Mouse (Mus musculus) heart, postnatal 0 days (tissue): ENCODE data around the gene Lpin1.

Experiments used
- CTCF ChIP-seq: IDR thresholded peaks from 2 replicates; pipeline ENCODE4 v1.5.1; 2016; ENCODE audit warnings: antibody characterized with exemption, control low read depth, low read depth
- EP300 ChIP-seq: IDR thresholded peaks from 2 replicates; pipeline ENCODE4 v1.6.1; 2016; ENCODE audit warnings: antibody characterized with exemption, low read depth

DNA sequence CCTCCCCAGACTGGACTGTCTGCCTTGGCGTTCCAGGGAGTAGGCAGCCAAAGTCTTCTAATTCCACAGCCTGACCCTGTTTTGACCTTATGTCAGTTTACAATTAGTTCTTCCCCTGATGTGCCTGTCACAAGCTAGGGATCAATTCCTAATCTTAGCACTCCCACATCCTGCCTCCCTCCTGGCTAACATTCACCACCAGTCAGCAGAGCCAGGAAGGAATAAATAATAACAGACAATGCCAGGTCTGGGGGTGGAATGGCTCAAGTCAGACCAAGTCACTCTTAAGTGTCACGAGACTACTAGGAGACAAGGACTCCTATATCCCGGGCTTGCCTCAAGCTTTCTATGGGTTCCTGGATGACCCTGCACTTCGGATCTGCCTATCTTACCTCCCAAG is 20.8 kb downstream of the Lpin1 start:
- TF ChIP-seq CTCF = no peak
- no peak for TF ChIP-seq EP300
